Mouse (Mus musculus) heart, adult 2 months (tissue): Measurements from ENCODE around the gene Lrsam1.

Source experiments
- CTCF ChIP-seq: fragments of 200-600 bp; IDR thresholded peaks from 2 replicates; pipeline ENCODE4 v1.8.1; 2022; ENCODE audit warnings: antibody characterized with exemption, mild to moderate bottlenecking, moderate library complexity
- EP300 ChIP-seq: fragments of 200-500 bp; IDR thresholded peaks from 2 replicates; pipeline ENCODE4 v1.6.1; 2011; ENCODE audit warnings: low read depth, low read length, control low read depth; ENCODE audit not compliant: insufficient read depth
- POLR2A ChIP-seq: fragments of 200-500 bp; IDR thresholded peaks from 2 replicates; pipeline ENCODE4 v1.6.1; 2011; ENCODE audit warnings: mild to moderate bottlenecking, low read depth, low read length, control low read depth; ENCODE audit not compliant: insufficient read depth

- TF ChIP-seq CTCF (peak; percentile 77), POLR2A (no peak), EP300 (no peak)
Observed at GRCm38 (mm10) chr2:32939418-32939817, 22.0 kb downstream of the Lrsam1 start.
